Mouse (Mus musculus): ENCODE results near the gene Cenpu. TPM values are rescaled to one million over a fixed set of nuclear protein-coding genes. Genes with fewer than 3 reads are reported as not detected.
A peak's percentile ranks its signal among the peaks of the same experiment; 100 is the strongest.

Gene Cenpu
- polyA plus RNA-seq, 1 experiment from 2014 or later, result 8.2 TPM

GRCm38 (mm10) chr8:46509474-46509873 lies 42.4 kb upstream of the Cenpu start:
- no peak overlapping the region for H3K4me2 ChIP-seq (ENCODE audit: low read depth, low read length)
- H3K27me3 ChIP-seq (ENCODE audit: insufficient read depth, low read length), result no peaks in the 10 kb centered on the region
- TF ChIP-seq CTCF (IDR thresholded peaks at IDR 0.05; ENCODE audit: low read depth) (no peak), EP300 (IDR thresholded peaks at IDR 0.05; ENCODE audit: low read depth) (no peak)
- DNase-seq, result no peak
- H3K36me3 ChIP-seq (replicated peaks; ENCODE audit: insufficient read depth, low read length), result peaks cover 83% of the 10 kb centered on the region
- peaks cover 23% of the 10 kb centered on the region for H3K4me1 ChIP-seq (ENCODE audit: insufficient read depth)
- no peaks in the 10 kb centered on the region for H3K9me3 ChIP-seq (ENCODE audit: low read length)
- H3K27ac ChIP-seq (ENCODE audit: low read depth), result no peak overlapping the region
- WGBS (ENCODE audit: insufficient replicate concordance), result 83% methylated on average over 3 of the region's 3 CpGs
- ATAC-seq, result no peak
- H3K4me3 ChIP-seq (ENCODE audit: low read depth, low read length), result no peak overlapping the region
- no peak overlapping the region for H3K9ac ChIP-seq (replicated peaks)

GRCm38 (mm10) chr8:46511336-46511735 lies 40.5 kb upstream of the Cenpu start:
- WGBS (ENCODE audit: insufficient replicate concordance), result 70% methylated on average over 9 of the region's 9 CpGs
- Histone ChIP-seq H3K9ac (replicated peaks) (no peak overlapping the region), H3K4me1 (ENCODE audit: insufficient read depth) (peaks cover 23% of the 10 kb centered on the region), H3K4me3 (ENCODE audit: low read depth, low read length) (no peak overlapping the region), H3K27ac (ENCODE audit: low read depth) (peak overlapping the region; percentile 63), H3K27me3 (ENCODE audit: insufficient read depth, low read length) (no peaks in the 10 kb centered on the region), H3K36me3 (replicated peaks; ENCODE audit: insufficient read depth, low read length) (peaks cover 80% of the 10 kb centered on the region), H3K9me3 (ENCODE audit: low read length) (no peaks in the 10 kb centered on the region), H3K4me2 (ENCODE audit: low read depth, low read length) (no peak overlapping the region)
- TF ChIP-seq EP300 (IDR thresholded peaks at IDR 0.05; ENCODE audit: low read depth) (no peak), CTCF (IDR thresholded peaks at IDR 0.05; ENCODE audit: low read depth) (no peak)
- DNase-seq (no peak), ATAC-seq (no peak)

GRCm38 (mm10) chr8:46512538-46512937 lies 39.3 kb upstream of the Cenpu start:
- Histone ChIP-seq H3K9ac (replicated peaks) (no peak overlapping the region), H3K4me3 (ENCODE audit: low read depth, low read length) (no peak overlapping the region), H3K4me2 (ENCODE audit: low read depth, low read length) (no peak overlapping the region), H3K27ac (ENCODE audit: low read depth) (0 out of 2 replicates have a peak overlapping the region, but pooled peaks have one; percentile 32), H3K9me3 (ENCODE audit: low read length) (no peaks in the 10 kb centered on the region), H3K27me3 (ENCODE audit: insufficient read depth, low read length) (no peaks in the 10 kb centered on the region), H3K4me1 (ENCODE audit: insufficient read depth) (peaks cover 30% of the 10 kb centered on the region), H3K36me3 (replicated peaks; ENCODE audit: insufficient read depth, low read length) (peaks cover 80% of the 10 kb centered on the region)
- no peak for DNase-seq
- WGBS (ENCODE audit: insufficient replicate concordance), result 52% methylated on average over 8 of the region's 8 CpGs
- ATAC-seq, result no peak
- TF ChIP-seq EP300 (IDR thresholded peaks at IDR 0.05; ENCODE audit: low read depth) (no peak), CTCF (IDR thresholded peaks at IDR 0.05; ENCODE audit: low read depth) (no peak)

GRCm38 (mm10) chr8:46514027-46514426 lies 37.8 kb upstream of the Cenpu start:
- Histone ChIP-seq H3K9ac (replicated peaks) (no peak overlapping the region), H3K4me2 (ENCODE audit: low read depth, low read length) (no peak overlapping the region), H3K36me3 (replicated peaks; ENCODE audit: insufficient read depth, low read length) (peaks cover 79% of the 10 kb centered on the region), H3K4me1 (ENCODE audit: insufficient read depth) (peaks cover 20% of the 10 kb centered on the region), H3K27me3 (ENCODE audit: insufficient read depth, low read length) (no peaks in the 10 kb centered on the region), H3K9me3 (ENCODE audit: low read length) (no peaks in the 10 kb centered on the region), H3K27ac (ENCODE audit: low read depth) (peak overlapping the region; percentile 84), H3K4me3 (ENCODE audit: low read depth, low read length) (no peak overlapping the region)
- TF ChIP-seq CTCF (IDR thresholded peaks at IDR 0.05; ENCODE audit: low read depth), result no peak
- TF ChIP-seq EP300 (IDR thresholded peaks at IDR 0.05; ENCODE audit: low read depth), result peak; percentile 37; the same call in 1 of the 2 replicates
- ATAC-seq (peak; percentile 89), DNase-seq (no peak)
- WGBS (ENCODE audit: insufficient replicate concordance), result 76% methylated on average over 1 of the region's 1 CpGs

GRCm38 (mm10) chr8:46520667-46521066 lies 31.2 kb upstream of the Cenpu start:
- H3K36me3 ChIP-seq (replicated peaks; ENCODE audit: insufficient read depth, low read length), result peaks cover 87% of the 10 kb centered on the region
- H3K9ac ChIP-seq (replicated peaks), result no peak overlapping the region
- WGBS (ENCODE audit: insufficient replicate concordance), result 65% methylated on average over 6 of the region's 6 CpGs
- no peaks in the 10 kb centered on the region for H3K9me3 ChIP-seq (ENCODE audit: low read length)
- peak overlapping the region; percentile 55; the same call in 1 of the 2 replicates for H3K27ac ChIP-seq (ENCODE audit: low read depth)
- no peak for TF ChIP-seq CTCF (IDR thresholded peaks at IDR 0.05; ENCODE audit: low read depth)
- ATAC-seq, result peak; percentile 28; the same call in 1 of the 2 replicates
- H3K4me2 ChIP-seq (ENCODE audit: low read depth, low read length), result no peak overlapping the region
- DNase-seq, result no peak
- no peaks in the 10 kb centered on the region for H3K27me3 ChIP-seq (ENCODE audit: insufficient read depth, low read length)
- H3K4me1 ChIP-seq (ENCODE audit: insufficient read depth), result peaks cover 27% of the 10 kb centered on the region
- no peak overlapping the region for H3K4me3 ChIP-seq (ENCODE audit: low read depth, low read length)

GRCm38 (mm10) chr8:46526098-46526497 lies 25.7 kb upstream of the Cenpu start:
- Histone ChIP-seq H3K9ac (replicated peaks) (no peak overlapping the region), H3K27ac (ENCODE audit: low read depth) (no peak overlapping the region), H3K27me3 (ENCODE audit: insufficient read depth, low read length) (no peaks in the 10 kb centered on the region), H3K9me3 (ENCODE audit: low read length) (no peaks in the 10 kb centered on the region), H3K4me3 (ENCODE audit: low read depth, low read length) (no peak overlapping the region), H3K4me2 (ENCODE audit: low read depth, low read length) (no peak overlapping the region), H3K36me3 (replicated peaks; ENCODE audit: insufficient read depth, low read length) (peaks cover 91% of the 10 kb centered on the region), H3K4me1 (ENCODE audit: insufficient read depth) (peaks cover 7% of the 10 kb centered on the region)
- ATAC-seq (no peak), DNase-seq (no peak)
- no peak for TF ChIP-seq CTCF (IDR thresholded peaks at IDR 0.05; ENCODE audit: low read depth)
- TF ChIP-seq EP300 (IDR thresholded peaks at IDR 0.05; ENCODE audit: low read depth), result no peak
- WGBS (ENCODE audit: insufficient replicate concordance), result 83% methylated on average over 8 of the region's 8 CpGs

GRCm38 (mm10) chr8:46526821-46527220 lies 25.0 kb upstream of the Cenpu start:
- TF ChIP-seq EP300 (IDR thresholded peaks at IDR 0.05; ENCODE audit: low read depth) (no peak), CTCF (IDR thresholded peaks at IDR 0.05; ENCODE audit: low read depth) (no peak)
- no peak overlapping the region for H3K27ac ChIP-seq (ENCODE audit: low read depth)
- WGBS (ENCODE audit: insufficient replicate concordance), result 69% methylated on average over 10 of the region's 10 CpGs
- no peaks in the 10 kb centered on the region for H3K27me3 ChIP-seq (ENCODE audit: insufficient read depth, low read length)
- H3K4me2 ChIP-seq (ENCODE audit: low read depth, low read length), result no peak overlapping the region
- H3K9ac ChIP-seq (replicated peaks), result no peak overlapping the region
- ATAC-seq (no peak), DNase-seq (peak; percentile 62)
- peaks cover 6% of the 10 kb centered on the region; the same call in 1 of the 2 replicates for H3K4me1 ChIP-seq (ENCODE audit: insufficient read depth)
- no peaks in the 10 kb centered on the region for H3K9me3 ChIP-seq (ENCODE audit: low read length)
- H3K36me3 ChIP-seq (replicated peaks; ENCODE audit: insufficient read depth, low read length), result peaks cover 91% of the 10 kb centered on the region
- no peak overlapping the region for H3K4me3 ChIP-seq (ENCODE audit: low read depth, low read length)
